Mouse (Mus musculus) cerebellum, adult 8-10 months (tissue): ENCODE results near the gene Col5a1.

Experiments
- DNase-seq: peaks from one replicate; pipeline ENCODE4 v3.0.0; 2022

Col5a1 gene

GRCm38 (mm10) chr2:27886148-27886551, at the start of gene Col5a1:
Col5a1 (plus strand) TSS chr2:27886425.
- no peak for DNase-seq

- no peak for DNase-seq
Measured at GRCm38 (mm10) chr2:27838112-27838511, 48.1 kb upstream of the Col5a1 start.

GRCm38 (mm10) chr2:27840890-27841289, 45.3 kb upstream of the Col5a1 start:
- DNase-seq = no peak

GRCm38 (mm10) chr2:27842893-27843292, 43.3 kb upstream of the Col5a1 start:
- no peak for DNase-seq

- no peak for DNase-seq
Measured at GRCm38 (mm10) chr2:27844885-27845284, 41.3 kb upstream of the Col5a1 start.

- DNase-seq = no peak
Measured at GRCm38 (mm10) chr2:27847001-27847400, 39.2 kb upstream of the Col5a1 start.

GRCm38 (mm10) chr2:27847851-27848435, 38.3 kb upstream of the Col5a1 start:
- no peak for DNase-seq

GRCm38 (mm10) chr2:27848466-27848865, 37.8 kb upstream of the Col5a1 start:
- DNase-seq = no peak

GRCm38 (mm10) chr2:27858348-27858903, 27.8 kb upstream of the Col5a1 start:
- no peak for DNase-seq

GRCm38 (mm10) chr2:27861576-27862238, 24.5 kb upstream of the Col5a1 start:
- DNase-seq = no peak

GRCm38 (mm10) chr2:27864491-27865365, 21.5 kb upstream of the Col5a1 start:
- DNase-seq = no peak

- no peak for DNase-seq
Measured at GRCm38 (mm10) chr2:27870586-27870985, 15.6 kb upstream of the Col5a1 start.

- no peak for DNase-seq
Measured at GRCm38 (mm10) chr2:27871056-27871455, 15.2 kb upstream of the Col5a1 start.

- DNase-seq = no peak
Measured at GRCm38 (mm10) chr2:27872276-27872675, 13.9 kb upstream of the Col5a1 start.

- DNase-seq = no peak
Measured at GRCm38 (mm10) chr2:27873030-27873429, 13.2 kb upstream of the Col5a1 start.

GRCm38 (mm10) chr2:27874596-27874995, 11.6 kb upstream of the Col5a1 start:
- no peak for DNase-seq

GRCm38 (mm10) chr2:27875231-27875630, 11.0 kb upstream of the Col5a1 start:
- no peak for DNase-seq

- DNase-seq = no peak
Measured at GRCm38 (mm10) chr2:27875786-27876185, 10.4 kb upstream of the Col5a1 start.

GRCm38 (mm10) chr2:27876724-27877504, 9.3 kb upstream of the Col5a1 start:
- DNase-seq = no peak

GRCm38 (mm10) chr2:27878066-27878465, 8.2 kb upstream of the Col5a1 start:
- no peak for DNase-seq

- DNase-seq = no peak
Measured at GRCm38 (mm10) chr2:27883276-27883675, 2.9 kb upstream of the Col5a1 start.

GRCm38 (mm10) chr2:27885456-27886147, 623 bp upstream of the Col5a1 start:
- no peak for DNase-seq
